Mouse (Mus musculus) thymus, postnatal 36 days (tissue): Measurements from ENCODE around the gene Kcnq1.

Experiments
- DNase-seq, 2 experiments: peaks; one replicate each; pipeline ENCODE4 v3.0.0; 2022; ENCODE audit warnings: mixed read lengths in 2 of 2

The Kcnq1 gene

GRCm38 (mm10) chr7:143473347-143474101 lies 367.4 kb downstream of the Kcnq1 start, which contains the start of gene Slc22a18:
Slc22a18 (plus strand) TSS chr7:143473736.
- no peak for DNase-seq

DNA sequence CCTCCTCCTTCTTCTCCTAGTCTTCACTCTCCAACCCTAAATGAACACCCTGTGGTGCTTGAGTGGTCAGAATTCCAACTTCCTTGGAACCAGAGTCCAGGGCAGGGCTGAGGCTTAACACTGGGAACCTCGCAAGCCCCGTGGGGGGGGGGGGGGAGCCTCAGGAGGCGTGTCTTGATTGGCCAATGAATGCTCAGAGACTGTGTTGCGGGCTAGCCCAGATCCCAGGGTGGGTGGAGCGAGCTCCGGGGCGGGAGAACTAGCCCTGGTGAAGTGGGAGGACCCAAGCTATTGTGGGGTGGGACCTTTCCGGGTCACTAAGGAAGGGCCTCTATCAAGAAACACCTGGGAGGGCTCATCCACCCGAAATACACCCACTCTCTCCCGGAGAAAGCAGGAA lies 368.6 kb downstream of the Kcnq1 start:
- no peak for DNase-seq

DNA sequence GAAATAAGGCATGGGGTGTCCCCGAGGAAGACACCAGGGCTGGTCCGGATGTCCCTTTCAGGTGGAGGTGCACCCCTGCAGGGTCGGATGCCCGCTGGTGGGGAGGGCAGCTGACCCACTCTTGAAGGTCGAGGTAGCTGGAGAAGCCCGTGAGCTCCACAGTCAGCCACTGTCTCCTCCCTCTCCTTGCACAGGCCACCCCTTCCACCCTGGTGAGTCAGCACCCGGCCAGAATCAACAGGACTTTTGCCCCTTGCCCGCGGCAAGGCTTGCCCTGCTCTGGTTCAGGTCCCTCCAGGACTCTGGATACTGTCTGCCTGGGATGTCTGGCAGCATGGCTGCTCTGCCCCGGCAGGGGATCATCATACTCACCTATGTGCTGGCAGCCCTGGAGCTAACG lies 369.7 kb downstream of the Kcnq1 start:
- DNase-seq, result no peak
